Mouse (Mus musculus) layer of hippocampus, postnatal 25 days (tissue): ENCODE results near the gene Cryzl2. TPM values are rescaled to one million over a fixed set of nuclear protein-coding genes. Genes with fewer than 3 reads are reported as not detected.

Experiments
- DNase-seq, 2 experiments: peaks; one replicate each; pipeline ENCODE4 v3.0.0; 2022; ENCODE audit warnings: mixed read lengths in 2 of 2, low spot score in 1 of 2; ENCODE audit errors: extremely low spot score in 1 of 2
- total RNA-seq, 2 experiments: library from RNA; stranded (reverse); gene quantifications; 2 replicates each; pipeline ENCODE4 v1.2.3; 2021

Cryzl2 gene
- total RNA-seq, 2 experiments from 2014 or later = 3.6 to 4.6 TPM

DNA sequence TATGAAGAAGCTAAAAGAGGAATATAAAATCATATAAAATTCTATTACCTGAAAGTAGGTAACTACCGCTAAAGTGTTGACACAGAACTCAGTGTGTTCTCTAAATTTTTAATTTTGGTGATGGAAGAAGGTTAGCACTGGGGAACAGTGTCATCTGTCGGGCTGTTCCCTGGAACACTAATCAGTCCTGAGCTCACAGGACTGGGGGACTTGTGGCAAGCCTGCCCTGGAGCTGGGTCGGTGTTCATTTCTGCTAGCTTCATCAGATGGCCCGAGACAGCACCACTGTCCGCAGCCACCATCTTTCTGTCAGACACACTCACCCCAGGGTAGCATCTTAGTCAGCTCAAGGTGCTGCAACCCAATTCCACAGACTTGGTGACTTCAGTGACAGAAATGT lies 63.9 kb downstream of the Cryzl2 start:
- no peak for DNase-seq

DNA sequence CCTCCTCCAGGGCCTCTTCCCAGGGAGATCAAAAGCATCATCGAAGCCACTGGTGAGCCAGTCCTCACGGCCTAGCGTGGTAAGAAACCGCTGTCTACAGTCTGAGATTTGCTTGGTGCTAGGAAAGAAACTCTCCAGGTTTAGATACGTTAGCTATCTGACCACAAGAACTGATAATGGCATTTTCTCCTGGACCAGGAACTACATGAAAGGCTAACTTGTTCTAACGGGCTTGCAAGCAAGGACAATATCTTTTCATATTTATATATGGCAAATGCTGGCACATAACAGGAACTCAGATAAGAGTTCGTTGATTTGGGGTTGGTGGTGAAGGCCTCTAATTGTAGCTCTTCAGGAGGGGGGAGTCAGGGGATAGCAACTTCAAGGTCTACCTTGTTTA lies 66.4 kb downstream of the Cryzl2 start:
- DNase-seq = no peak

DNA sequence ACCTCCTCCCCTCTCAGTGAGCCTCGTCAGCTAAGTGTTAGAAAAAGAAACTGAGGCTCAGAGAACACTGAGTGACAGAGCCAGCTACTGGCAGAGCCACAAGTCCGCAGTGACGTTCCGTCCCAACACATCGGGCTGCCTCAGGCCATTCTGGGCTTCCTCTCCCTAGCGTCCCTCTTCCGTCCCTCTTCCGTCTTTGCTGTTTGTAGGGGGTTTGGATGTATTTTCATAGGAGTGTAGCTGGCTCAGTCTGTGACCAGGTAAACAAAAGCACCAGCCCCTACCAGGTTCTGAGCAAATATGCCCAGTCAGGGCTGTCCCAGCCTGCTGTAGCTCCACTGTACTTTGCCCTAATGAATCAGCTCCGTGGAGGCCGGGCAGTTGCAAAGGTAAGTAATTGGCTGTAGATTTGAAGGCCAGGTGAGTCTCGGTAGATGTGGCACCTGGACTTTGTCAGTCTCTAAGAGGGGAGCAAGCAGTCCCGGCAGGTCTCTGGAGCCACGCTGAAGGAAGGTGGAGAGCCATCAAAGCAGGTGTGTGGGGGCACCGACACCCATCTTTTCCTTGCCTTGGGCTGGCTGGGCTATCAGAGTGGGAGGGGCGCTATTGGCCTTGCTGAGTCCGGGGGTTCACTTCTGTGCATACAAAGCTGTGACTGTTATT lies 67.4 kb downstream of the Cryzl2 start:
- DNase-seq = no peak

- DNase-seq = no peak
These were observed 68.2 kb downstream of the Cryzl2 start for GRCm38 (mm10) chr1:157526625-157527024.

DNA sequence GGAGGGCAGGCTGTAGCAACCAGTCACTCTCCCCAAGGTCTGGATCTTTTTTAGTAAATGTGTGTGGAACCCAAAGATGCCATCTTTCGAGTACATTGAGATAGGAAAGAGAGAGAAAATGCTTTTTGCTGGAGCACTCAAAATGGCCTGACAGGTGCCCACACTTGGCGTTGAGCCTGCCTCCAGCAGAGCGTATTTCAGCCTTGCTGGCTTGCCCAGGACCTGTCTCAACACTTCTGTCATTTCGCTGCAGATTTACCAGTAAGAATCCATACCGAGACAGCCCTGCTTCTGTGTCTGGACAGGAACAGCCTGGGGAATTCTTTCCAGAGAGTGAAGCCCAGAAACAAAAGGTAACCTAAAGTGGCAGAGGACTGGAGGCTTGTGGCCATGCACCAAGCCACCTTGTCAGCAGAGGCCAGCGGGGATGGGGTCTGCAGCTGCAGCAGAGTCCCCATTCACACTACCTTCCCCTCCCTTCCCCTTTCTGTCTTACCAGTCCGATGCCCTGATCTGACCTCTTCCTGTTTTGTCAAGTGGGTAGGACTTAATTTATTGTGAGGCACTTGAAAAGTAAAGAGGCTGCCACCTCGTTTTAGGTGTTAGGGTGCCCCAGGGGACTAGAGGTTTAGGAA lies 74.6 kb downstream of the Cryzl2 start:
- no peak for DNase-seq

GRCm38 (mm10) chr1:157535571-157535970 lies 77.2 kb downstream of the Cryzl2 start:
- DNase-seq = no peak

DNA sequence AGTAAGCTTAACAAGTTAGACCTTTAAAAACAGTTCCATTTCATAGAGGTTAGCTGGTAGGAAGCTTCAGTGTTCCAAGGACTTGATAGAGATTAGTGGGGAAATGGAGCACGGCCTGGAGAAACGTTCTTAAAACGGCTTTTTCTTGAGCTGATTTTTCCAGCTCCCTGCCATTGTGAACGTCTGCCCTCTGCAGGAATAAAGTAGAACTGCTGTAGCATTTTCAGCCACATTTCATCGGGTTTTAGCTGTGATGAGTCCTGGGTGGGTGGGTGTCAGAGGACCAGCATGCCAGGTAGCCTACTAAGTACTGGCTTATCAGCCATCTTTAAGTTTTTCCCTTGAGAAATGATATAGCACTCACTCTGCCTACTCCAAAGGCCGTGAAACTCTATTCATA lies 78.1 kb downstream of the Cryzl2 start:
- DNase-seq = peak in 1 of 2 experiments; percentile 70

GRCm38 (mm10) chr1:157537636-157538035 lies 79.3 kb downstream of the Cryzl2 start:
- peak in 1 of 2 experiments; percentile 53 for DNase-seq

Other genes with a start within 250 kb of the Cryzl2 start
- 10 to 100 TPM; 70.0 to 77.8 TPM for gene Rasal2, start 46.0 kb upstream of the Cryzl2 start, total RNA-seq
- gene Sec16b, start 48.2 kb downstream of the Cryzl2 start, total RNA-seq = under 1 TPM; 0.32 to 0.40 TPM